Mouse (Mus musculus) cerebellum, adult 11-12 months (tissue): ENCODE measurements around the gene Clstn2.

Experiments
- DNase-seq: peaks from one replicate; pipeline ENCODE4 v3.0.0; 2022

Clstn2 gene

DNA sequence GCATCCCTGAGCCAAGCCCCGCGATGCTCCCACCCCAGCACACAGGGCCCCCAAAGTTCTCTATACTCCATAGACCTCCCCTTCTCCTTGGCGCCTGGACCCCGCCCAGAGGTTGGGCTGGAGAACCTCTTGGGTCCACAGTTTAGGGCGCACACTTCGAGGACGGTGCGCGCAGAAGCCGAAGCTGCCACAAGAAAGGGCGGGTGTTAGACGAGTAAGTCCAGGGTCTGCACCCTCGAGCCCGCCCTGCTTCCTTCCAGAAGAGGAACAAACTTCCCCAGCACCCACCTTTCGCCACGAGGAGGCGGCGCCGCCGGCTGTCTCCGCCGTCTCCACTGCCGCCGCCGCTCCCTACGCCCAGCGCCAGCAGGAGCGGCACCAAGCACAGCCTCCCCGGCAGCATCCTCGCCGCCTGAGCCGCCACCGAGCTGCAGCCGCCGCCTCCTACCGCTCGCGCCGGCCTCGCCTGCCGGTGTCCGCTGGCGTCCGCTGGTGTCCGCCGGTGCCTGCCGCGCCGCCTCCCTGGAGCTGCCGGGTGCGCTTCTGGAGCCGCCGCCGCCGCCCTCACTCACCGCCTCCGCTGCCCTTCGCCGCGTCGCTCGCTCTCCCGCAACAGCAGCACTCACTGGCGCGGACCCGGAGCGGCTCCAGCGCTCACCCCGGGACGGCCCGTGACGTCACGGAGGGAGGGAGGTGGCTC, at the start of gene Clstn2:
Gene Clstn2 (minus strand): TSS at position 609 of the 700 bp plus-strand sequence.
- DNase-seq: peak; percentile 85

DNA sequence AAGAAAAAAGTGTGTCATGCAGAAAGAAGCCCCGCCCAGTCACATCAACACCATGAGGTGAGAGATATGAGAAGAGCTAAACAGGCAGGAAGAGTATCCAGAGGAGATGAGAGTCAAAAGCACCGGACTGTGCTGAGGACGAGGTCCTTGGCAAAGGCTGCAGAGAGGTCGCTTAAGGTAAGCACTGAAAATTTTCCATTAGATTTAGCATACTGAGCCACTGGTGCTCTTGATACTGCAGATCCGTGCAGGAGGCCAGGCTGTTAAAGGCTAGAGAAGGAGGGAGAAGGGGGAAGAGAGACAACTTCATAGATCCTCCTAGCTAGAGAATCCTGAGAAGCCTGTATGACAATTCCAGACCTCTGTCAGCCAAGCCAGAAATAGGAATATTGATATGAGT, 34.8 kb upstream of the Clstn2 start:
- DNase-seq: peak; percentile 54

DNA sequence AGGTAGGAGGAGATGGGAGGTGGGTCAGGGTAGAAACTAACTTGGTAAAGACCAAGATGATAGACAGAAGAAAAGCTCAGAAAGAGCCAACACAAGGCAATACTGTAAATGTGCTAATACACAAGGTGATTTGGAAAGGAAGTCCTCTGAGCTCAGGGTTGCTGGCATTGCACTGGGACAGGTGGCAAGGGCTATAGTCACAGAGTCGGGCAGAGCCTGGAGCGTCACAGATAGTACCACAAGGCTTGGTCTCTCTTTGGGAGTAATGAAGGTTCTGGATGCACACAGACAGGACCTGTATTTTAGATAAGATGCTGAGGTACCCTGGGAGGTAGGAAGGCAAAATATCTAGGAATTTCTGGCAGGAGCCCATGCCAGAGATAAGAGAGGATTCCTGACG, 28.7 kb upstream of the Clstn2 start:
- peak; percentile 66 for DNase-seq

DNA sequence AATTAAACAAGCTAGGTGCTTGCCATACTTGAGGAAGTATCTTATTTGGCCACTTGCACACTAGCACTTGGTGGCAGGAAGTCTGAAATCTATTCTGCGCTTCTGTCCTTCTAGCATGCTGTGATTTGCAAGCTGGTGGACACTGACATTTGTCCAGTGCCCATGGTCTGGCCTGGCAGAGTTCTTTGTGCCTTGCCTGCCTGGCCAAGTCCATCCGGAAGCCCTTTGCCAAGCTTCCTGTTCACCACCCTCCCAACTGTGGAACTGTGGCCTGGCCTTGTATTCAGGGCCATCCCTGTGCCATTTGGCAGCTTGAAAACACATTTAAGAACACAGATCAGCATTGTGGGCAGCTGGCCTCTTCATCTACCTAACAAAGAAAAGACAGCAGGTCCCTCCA, 24.3 kb upstream of the Clstn2 start:
- peak; percentile 97 for DNase-seq

DNA sequence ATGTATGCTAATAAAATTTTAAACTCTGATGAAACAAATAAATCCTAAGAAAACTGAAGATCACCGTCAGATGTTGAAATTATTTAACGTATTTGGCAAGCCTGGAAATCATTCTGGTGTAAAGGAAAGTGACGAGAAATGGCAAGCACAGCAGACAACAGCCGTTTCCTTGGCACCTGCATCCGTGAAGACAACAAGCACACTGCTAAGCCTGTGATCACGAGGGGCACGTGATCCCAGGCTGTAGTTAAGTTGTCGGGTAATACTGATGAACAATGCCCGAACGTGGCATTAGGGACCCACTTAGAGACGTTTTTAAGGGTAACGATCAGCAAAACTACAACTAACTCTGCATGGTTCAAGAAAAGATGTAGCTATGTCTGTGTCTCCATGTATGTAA, 18.4 kb upstream of the Clstn2 start:
- DNase-seq: no peak

DNA sequence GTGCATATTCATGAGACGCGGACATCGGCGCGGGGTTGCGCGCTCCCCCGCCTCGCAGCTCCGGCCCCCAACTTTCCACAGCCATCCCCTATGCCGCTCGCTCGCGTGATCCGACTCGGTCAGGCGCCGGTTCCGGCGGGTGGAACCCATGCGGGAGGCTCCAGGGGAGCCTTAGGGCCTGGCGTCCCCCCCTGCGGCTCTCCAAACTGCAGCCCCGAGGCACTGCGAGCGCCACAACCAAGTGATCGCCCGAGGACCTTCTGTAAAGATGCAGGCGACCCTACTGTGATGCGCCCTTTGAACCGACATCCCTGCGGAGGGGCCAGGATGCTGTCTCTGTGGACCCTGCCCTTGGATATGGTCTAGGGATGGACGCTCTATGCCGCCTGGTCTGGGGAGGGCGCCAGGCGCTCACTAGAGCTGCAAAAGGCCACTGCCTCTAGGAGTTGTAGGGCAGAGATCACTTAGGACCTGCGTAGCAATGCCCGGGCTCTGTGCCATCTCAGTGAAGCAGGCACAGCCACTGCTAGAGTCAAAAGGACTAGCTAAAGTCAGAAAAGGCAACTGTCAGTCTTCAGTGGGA, 383 bp upstream of the Clstn2 start:
- peak; percentile 77 for DNase-seq

DNA sequence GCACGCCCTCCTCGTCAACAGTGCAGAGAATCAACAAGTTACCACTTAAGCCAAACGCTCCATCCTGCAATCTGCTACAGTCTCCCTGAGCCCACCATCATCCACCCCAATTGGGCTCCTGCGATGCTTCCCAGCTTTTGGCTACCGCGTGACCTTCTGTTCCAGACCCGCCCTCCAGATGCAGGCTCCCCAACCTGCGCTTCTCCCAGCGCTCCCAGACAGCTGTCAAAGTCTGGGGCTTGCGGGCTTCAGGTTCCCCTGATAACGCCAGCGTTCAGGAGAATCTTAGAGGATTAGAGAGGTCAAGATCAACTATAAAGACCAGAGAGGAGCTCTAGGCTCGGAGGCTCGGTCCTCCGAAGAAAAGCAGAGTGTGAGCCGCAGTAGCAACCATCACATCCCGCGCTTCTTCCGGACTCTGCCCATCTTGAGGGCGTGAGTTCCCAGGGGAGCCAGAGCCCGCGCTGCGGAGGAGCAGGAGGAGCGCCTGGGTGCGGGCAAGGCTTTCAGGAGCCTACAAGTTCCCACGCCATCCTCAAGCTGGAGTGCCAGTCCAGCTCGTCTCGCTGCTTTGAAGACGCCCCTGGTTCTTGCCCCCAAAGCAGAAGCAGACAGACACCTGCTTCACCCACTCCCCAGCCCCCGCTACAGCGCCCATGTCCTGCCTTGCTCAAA, 946 bp downstream of the Clstn2 start:
- DNase-seq: peak; percentile 38

DNA sequence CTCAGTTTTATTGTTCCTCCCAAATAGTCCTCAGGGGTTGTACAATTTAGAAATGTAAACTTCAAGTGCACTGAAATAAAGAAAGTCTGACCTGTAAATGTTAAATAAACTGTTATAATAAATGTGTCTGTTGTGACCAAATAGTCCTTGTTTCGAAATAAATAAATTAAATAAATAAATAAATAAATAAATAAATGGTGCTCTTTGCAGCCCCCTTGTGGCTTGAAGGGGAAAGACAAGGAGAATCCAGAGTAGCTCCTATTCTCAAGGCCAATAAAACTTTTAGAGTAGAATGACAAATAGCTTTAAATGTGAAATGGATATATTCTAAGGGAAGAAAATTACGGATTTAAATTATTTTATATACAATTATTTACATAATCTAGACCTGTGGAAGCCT, 2.3 kb downstream of the Clstn2 start:
- DNase-seq: no peak

DNA sequence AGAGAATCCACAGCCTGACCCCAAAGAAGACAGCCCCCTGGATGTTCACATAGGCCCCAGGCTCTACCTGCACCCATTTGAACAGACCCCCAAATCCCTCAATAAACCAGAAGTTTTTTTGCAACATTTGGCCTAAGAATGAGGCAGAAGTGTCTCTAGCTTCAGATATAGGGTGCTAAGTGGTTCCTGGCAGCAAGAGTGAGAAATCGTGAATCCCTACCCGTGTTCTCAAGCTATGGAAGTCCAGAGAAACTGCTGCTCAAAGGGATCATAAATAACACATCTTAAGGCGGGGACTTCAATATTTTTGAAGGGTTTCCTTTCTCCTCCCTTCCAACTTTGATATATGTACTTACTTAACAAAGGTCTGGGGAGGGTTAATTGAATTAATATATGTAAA, 7.4 kb downstream of the Clstn2 start:
- DNase-seq: no peak

DNA sequence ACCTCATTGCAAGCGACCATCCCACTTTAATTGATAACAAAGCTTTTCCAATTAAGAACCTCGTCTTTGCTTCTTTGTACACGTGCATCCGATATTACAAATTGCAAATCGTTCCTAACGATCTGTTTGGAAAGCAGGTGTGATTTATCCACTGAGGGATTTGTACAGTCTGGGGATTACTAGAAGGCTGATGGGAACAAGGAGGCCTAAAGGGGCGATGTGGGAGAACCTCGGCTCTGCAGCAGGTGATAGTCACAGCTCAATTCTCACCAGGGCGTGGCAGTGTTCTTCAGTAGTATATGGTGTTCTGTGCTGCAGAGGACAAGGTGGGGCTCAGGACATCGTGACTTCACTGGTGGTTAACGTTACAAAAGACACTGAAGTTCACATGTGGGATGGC, 9.9 kb downstream of the Clstn2 start:
- DNase-seq: no peak

DNA sequence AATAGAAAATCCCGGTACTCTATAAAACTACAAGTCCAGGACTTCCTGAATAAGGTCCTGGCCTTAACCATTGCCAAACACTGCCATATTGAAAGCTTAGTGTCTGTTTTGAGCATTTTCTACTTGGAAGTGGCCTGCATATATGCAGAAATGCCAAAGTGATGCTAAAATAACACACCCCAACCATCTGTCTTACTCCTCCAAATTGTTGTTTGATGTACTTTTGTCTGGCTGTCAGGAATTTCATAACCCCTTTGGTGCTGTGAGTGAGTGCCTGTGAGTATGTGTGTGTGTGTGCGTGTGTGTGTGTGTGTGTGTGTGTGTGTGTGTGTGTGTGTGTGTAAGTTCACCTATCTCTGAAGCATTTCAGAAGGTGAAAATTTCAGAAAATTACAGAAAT, 13.1 kb downstream of the Clstn2 start:
- DNase-seq: no peak

DNA sequence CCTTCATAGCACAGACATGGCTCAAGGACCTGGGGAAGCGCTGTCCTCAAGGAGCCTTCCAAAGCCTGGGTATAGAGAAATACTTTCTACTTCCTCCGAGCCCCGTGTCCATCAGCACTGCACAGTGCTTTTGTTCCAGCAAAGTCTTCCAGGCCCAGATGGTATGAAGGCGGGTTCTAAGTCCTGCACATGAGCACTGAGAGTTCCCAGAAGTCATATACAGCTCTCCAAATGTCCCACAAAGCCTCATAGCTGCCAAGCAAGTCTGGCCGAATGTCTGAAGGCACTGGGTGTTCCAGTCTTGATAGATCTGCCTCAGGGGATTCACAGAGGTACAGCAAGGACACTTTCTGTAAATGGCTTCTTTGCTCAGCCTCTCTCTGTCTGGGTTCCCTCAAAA, 14.3 kb downstream of the Clstn2 start:
- no peak for DNase-seq

DNA sequence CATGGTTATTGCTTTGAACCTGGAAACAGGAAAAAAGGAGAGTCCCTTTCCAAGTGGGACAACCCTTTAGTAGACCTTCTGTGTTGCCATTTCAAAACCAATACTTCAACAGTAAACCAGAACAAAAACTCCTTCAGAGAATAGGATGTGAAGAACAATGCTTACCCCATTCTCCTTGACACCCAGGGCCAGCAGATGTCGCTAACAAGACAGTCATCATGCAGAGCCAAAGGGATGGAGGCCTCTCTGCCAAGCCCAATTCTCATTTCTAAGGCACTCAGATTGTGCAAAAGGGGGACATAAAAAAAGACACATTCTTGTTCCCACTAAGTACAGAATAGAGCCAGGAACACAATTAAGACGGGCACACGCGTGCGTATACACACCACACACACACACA, 16.4 kb downstream of the Clstn2 start:
- DNase-seq: no peak

DNA sequence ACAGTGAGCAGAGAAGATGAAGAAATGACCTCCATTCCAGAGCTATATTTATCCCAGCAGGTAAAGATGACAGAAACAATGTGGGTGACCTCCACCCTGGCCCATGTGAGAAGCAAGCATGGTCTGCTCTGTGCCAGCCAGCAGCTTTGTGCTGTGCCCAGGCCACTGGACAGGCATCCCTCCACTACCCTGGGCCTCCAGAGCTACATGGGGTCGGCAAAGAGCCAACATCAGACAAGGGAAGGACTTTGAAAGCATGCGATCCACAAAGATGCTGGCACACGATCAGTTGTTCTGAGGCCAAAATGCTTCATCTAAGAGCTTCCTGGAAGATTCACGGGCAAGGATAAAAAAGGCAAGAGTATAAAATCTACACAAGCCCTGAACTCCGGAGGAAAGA, 36.6 kb downstream of the Clstn2 start:
- peak; percentile 70 for DNase-seq

DNA sequence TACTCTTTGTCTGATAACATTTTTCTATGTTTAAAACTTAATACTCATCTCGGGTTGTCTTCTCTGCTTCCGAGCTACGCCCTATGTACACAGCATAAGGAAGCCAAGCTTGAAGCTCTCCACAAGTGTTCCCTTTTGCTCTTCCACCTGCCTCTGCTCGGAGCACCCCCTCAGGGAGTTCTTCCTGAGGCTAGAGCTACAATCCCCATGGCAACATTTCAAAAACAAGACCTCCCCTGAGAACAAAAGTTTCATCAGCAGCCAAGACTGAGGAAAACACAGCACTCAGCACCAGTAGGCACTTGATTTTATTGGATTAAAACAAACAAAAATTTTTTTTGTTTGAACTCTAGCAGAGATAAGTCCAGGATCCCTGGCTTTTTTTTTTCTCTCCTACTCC, 37.3 kb downstream of the Clstn2 start:
- no peak for DNase-seq

DNA sequence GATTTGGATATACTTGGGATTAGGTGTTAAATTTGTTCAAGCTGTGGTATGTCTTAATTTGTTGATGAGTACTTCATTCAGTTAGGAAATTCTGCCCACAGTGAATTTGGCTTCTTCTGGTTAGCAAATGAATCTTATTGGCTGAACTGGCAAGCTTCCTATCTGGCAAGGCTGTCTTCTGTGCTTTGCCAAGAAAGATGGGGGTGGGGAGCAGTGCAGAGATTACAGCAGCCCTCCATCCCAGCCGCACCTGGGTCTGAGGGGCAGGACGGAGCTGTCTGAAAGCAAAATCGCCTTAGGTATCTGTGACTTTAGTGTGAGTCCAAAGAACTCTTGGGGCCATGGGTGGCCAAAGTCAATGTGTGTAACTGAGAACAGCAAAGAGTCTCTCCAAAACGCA, 40.9 kb downstream of the Clstn2 start:
- peak; percentile 16 for DNase-seq

DNA sequence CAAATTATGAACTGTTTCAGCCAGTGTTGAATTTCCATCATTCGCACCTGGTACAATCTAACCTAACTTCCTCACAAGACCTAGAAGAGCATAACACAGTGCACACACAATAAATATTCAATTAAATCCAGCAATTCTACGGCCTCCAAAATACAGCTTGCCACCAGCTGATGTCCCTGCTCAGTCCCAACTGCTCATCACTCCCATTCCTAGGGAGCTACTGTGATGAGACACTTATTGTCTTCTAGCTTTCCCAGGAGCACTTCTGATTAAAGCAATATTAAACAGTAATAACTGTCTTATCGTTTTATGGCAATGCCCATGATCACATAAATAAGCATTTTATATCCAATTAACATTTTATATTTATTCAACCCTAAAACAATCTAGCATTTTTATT, 55.6 kb downstream of the Clstn2 start:
- DNase-seq: no peak

DNA sequence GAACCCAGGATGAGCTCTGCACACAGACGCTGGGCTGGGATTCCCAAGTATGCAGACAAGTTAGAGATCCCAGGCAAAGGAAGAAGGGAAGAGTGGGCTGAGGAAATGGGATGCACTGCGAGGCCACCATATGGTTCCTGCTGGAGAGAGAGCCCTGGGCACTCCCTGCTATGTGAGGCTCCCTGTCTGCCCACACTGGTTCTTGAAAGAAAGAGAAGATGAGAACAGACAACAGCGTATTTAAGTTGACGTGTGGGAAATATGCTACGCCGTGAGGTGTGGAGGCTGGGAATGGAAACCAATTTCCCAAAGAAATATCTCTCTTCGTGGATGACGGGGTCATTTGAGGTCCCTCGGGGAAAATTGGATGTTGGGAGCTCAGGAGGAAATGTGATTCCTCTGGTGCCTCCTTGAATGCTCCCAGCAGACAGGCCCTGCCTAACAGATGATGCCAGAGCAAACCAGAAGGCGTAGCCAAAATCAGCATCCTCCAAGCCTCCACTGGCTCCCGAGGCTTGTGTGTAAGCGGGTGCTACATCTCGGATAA, 58.1 kb downstream of the Clstn2 start:
- DNase-seq: no peak

DNA sequence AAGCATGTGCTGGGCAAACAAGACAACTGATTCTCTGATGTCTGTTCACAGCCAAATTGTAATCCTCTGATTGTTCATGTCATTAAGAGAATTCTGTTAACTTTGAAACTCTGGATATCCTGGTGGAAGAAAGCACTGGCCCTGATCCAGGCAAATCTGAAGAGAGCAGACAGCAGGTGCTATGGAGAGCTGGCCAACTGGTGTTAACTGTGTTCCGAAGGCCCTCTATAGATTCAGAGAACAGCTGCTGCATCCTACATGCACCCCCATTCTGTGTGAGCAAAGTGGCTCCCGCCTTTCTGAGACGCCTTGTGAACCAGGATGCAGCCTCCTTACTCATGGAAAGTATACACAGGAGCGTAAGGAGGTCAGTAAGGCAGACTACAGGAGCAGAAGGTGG, 66.3 kb downstream of the Clstn2 start:
- DNase-seq: no peak

DNA sequence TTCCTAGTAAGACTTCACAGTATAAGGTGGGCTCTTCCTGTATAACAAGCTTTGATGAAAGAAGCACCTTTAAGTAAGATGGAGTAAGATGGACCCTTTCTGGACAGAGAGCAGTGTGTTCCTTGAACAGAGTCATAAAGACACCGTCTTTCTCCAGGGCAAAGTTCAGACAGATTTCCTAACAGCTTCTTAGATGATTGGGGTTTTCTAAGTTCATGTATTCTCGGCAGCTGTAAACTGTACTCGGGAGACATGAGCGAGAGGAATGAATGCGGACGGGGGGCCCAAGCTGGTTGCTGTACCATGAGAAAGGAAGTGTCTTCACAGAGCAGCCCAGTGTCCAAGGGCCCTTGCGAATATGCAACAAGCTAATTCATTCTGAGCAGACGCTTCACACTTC, 75.5 kb downstream of the Clstn2 start:
- no peak for DNase-seq

DNA sequence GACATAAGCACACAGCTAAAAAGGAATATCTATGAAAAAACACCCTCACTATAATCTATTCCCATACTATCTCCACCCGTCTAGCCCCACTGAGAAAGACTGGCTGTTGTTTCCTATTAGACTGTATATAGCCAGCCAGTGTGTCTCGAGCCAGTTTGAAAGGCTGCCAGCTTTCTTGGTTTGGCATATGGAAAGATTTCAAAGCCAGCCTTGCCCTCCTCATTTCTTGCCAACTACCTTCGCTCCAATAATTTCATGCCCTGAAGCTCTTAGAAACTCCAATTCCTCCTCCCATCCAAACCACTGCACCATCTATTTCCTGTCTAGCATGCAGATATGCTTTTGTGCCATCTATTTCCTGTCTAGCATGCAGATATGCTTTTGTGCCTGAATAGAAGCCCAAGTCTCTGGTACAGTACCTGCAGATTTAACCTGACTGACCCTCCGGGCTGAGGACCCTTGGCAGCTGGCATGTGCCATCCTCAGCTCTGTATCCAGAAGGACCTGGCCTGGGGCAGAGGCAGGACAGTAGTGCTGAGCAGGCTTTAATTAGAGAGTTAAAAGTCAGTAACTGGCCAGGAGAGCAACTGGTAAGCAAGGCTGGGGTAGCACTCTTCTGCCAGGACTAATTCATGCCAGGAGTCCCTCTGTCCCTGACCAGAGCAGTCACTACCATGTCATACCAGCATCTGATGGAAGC, 76.4 kb downstream of the Clstn2 start:
- DNase-seq: peak; percentile 75

DNA sequence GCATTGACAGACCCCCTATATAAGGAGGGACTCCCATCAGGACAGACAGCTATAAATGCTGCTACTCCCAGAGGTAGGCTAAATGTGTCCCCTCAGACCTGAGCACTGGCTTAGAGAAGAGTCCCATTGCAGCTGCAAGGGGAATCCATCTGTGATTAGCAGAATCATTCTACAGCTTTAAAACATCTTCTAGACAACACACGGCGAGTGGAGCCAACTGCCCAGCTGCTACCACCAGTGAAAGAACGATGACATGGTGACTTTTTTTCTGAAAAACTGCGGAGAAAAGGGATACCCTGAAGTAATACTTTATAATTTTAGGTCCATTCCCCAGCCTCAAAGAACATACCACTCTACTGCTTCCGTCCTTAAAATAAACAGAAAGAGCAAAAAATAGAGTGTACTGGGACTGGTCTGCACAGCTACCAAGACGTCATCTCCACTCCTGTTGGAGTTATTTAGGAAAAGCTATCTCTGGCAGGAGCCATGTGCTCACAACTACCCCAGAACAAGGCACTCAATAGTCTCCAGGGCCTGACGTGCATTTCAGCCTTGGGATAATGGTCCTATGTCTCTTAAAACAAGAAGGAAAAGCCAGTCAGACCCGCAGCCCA, 79.1 kb downstream of the Clstn2 start:
- DNase-seq: no peak

DNA sequence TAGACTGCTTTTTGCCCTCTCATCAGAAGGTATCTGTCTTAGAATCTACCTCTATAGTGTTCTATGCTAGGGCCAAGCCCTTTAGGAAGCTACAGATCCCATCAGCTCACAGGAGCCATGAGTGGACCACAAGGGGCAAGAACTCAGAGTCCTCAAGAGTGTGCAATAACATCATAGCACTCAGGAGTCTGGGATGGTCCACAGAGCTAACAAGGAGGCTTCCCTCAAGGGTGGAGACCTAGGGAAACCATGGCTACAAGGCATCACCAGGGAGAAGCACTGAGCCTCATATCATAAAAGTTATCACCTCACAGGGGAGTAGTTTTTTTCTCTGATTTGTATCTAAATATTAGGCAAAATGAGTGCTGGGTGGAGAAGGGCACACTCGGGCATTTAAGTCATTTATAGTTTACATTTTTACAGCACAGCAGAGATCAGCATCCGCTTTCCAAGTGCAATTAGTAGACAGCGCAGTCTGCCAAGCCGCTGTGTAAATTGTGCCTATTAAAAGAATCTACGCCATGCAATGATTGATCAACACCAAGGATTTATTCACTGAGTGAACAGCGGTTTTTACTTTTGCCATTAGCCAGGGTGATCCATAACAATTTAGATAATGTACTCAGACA, 82.5 kb downstream of the Clstn2 start:
- no peak for DNase-seq
